Mouse (Mus musculus) liver, embryonic 14.5 days (tissue): ENCODE data around the gene Itgb3.

Experiments
- CTCF ChIP-seq: IDR thresholded peaks from 2 replicates; pipeline ENCODE4 v1.5.1; 2016; ENCODE audit warnings: antibody characterized with exemption, low read depth, control low read depth
- EP300 ChIP-seq: IDR thresholded peaks from 2 replicates; pipeline ENCODE4 v1.6.1; 2016; ENCODE audit warnings: antibody characterized with exemption, low read depth

DNA sequence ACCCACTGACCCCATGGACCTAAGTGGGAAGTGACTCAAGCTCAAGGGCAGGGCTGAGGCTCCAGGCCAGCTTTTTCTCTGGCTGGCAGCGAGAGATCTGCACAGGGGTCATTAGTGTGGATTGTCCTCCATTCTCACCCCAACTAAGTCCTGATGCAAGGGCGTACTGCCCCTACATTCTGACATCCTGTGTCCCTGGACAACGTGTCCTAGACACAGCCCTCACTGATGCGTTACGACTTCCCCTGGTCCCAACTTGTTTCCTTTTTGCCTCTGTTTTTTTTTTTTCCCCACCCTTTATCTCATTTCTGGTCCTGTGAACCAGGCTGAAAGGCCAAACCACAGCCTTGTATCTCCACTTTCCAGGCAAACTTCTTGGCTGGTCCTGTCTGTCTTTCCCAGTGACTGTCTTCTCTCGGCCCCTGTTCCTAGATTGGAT is 10.9 kb downstream of the Itgb3 start:
- TF ChIP-seq CTCF: no peak
- no peak for TF ChIP-seq EP300
